Mouse (Mus musculus) bone marrow macrophage, adult 2 months (primary cell): ENCODE results near the gene Tspan9. TPM values are rescaled to one million over a fixed set of nuclear protein-coding genes. Genes with fewer than 3 reads are reported as not detected.

Source experiments
- H3K27ac ChIP-seq: 2 replicates; pipeline ENCODE4 v1.5.1; 2012; ENCODE audit warnings: low read depth, low read length; ENCODE audit not compliant: insufficient read depth
- H3K4me1 ChIP-seq: 2 replicates; pipeline ENCODE4 v1.6.1; 2012; ENCODE audit warnings: low read length; ENCODE audit not compliant: control insufficient read depth, insufficient read depth
- H3K4me3 ChIP-seq: 2 replicates; pipeline ENCODE4 v1.5.1; 2012; ENCODE audit warnings: mild to moderate bottlenecking, low read length, moderate library complexity; ENCODE audit not compliant: insufficient read depth
- CTCF ChIP-seq: IDR thresholded peaks from 2 replicates; pipeline ENCODE4 v1.5.1; 2012; ENCODE audit warnings: low read depth, mild to moderate bottlenecking, low read length, moderate library complexity
- POLR2A ChIP-seq: IDR thresholded peaks from 2 replicates; pipeline ENCODE4 v1.6.1; 2012; ENCODE audit warnings: mild to moderate bottlenecking, low read depth, low read length, borderline replicate concordance
- polyA plus RNA-seq: library from polyadenylated mRNA; stranded (reverse); fragments of >200 nt; gene quantifications from 2 replicates; pipeline ENCODE4 v1.2.4, GENCODE M21; 2012; ENCODE audit not compliant: missing spikeins, insufficient read depth, insufficient read length

The Tspan9 gene
- polyA plus RNA-seq, 1 experiment = 1.7 TPM

DNA sequence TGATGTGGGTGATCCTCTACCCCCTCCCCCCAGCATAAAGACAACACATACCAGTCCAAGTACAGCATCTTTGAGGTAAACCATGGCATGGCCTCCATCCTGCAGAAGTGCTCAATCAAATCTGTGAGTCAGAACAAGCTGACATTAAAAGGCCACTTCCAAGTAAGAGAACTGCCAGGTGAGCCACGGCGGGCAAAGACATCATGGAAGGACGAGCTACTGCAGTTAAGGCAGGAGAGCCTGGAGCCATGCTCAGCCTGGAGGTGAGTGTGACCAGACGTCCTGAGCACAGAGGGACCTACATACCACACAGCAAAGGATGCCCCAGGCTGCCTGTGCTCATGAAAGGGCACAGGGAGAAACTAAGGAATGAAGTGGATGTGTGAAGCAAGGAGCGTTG is 61.6 kb downstream of the Tspan9 start:
- no peaks in the 10 kb centered on the region for H3K4me1 ChIP-seq
- TF ChIP-seq POLR2A (no peak), CTCF (no peak)
- H3K27ac ChIP-seq = no peak overlapping the region
- no peak overlapping the region for H3K4me3 ChIP-seq

DNA sequence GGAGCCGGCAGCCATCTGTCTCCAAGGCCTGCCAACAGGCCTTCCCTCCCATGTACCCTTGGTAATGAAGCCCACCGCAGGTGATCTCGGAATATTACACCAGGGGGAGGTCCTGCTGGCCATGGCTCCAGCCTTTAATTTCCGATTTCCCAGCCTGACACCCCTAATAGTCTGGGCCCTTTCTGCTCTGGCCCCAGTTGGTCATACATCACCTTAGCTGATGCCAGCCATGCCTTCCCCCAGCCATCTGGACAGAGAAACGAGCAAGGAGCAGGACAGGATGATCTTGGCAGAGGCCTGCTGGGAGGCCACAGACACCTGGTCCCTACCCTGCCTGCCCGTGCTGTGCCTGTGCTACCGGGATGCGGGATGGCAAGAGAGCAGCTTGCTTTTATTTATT is 62.1 kb downstream of the Tspan9 start:
- no peak overlapping the region for H3K4me3 ChIP-seq
- TF ChIP-seq POLR2A = no peak
- H3K4me1 ChIP-seq = no peaks in the 10 kb centered on the region

DNA sequence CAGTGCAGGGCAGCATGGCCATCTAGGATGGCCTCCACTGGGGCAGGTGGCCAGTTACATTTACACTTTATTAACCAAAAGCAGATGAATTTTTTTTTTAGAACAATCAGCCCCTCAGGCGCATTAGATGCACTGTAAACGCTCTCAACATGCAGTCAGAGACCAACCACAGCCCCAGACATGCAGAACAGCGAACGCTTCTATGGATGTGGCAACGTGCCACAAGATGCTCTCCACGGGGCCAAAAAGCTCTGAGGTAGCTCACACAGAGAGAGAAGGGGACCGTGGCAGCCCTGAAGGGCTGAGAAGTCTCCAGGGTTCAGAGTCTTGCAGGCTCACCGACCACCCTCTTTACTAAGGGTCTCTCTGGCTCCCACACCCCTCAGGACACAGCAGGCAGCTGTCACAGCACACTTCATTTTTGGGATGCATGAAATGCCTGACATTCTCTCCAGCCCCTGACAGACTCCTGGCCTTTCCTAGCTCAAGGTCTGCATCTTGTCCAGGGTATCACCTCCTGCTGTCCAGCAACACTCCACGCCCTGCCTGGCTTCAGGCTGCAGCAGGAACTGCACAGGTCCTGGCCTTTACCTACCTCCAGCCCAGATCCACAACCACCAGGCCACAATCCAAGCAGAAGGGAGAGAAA is 63.7 kb downstream of the Tspan9 start:
- no peaks in the 10 kb centered on the region for H3K4me1 ChIP-seq
- TF ChIP-seq CTCF = no peak
- no peak for TF ChIP-seq POLR2A
- no peak overlapping the region for H3K27ac ChIP-seq
- H3K4me3 ChIP-seq = no peak overlapping the region

More for the DNA sequence above, 62.1 kb downstream of the Tspan9 start:
- H3K27ac ChIP-seq = no peak overlapping the region

DNA sequence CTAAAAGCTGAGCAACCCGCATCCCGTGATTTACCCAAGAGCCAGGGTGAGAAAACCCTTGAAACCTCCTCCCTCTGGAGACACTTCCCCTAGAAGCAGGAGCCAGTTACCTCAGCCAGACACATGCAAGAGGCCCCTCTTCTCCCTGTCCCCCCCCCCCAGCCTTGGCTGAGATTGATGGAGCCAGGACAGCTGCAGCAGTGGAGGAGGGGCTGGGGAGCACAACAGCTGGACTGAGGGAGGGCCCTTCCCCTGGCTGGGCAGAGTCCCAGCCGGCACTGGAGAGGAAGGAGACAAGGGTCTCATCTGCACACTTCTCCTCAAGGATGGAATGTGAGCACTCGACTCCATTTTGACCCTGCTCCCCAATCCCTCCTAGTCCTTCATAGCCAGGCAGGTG is 64.9 kb downstream of the Tspan9 start:
- TF ChIP-seq CTCF (no peak), POLR2A (no peak)
- Histone ChIP-seq H3K27ac (no peak overlapping the region), H3K4me1 (no peaks in the 10 kb centered on the region), H3K4me3 (no peak overlapping the region)

DNA sequence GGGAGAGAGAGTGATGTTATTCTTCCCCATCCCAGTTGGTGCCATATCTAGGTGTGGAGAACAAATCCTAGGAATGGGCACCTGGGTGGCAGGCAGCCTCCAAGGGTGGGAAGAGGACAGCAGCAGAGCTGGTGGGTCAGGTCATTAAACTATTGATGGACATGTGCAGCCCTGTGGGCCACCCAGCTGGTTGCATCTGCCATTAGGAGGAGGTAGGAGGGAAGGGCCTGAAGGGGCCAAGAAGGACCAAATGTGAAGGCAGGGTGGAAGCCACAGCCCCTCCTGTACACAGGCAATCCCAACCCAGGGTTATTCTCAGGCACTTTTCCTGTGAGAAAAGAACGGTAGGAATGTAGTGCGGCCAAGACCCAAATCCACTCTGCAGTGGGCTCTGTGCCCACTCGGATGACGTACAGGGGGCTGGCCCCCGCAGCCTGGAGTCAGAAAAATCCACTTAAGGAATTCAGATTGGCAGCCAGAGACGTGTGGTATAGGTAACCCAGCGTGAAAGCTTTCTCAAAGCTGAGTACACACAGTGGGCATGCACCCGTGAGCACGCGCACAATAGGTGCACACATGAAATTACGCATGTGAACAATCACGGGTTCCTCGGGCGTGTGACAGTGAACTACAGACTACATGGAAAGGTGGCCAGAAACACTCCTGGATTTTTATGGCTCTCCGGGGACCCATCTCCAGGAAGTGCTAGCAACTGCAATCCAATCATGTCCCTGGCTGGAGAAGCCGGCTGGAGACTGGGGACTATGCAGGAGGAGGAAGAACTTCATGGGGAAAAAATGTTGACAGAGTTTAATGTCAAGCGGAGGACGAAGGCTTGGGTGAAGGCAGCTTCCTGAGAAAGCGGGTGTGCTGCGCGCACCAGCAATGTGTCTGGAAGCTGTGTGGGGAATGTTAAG is 67.0 kb downstream of the Tspan9 start:
- H3K4me3 ChIP-seq = no peak overlapping the region
- H3K27ac ChIP-seq = no peak overlapping the region
- TF ChIP-seq POLR2A = no peak
- no peak for TF ChIP-seq CTCF
- no peaks in the 10 kb centered on the region for H3K4me1 ChIP-seq

DNA sequence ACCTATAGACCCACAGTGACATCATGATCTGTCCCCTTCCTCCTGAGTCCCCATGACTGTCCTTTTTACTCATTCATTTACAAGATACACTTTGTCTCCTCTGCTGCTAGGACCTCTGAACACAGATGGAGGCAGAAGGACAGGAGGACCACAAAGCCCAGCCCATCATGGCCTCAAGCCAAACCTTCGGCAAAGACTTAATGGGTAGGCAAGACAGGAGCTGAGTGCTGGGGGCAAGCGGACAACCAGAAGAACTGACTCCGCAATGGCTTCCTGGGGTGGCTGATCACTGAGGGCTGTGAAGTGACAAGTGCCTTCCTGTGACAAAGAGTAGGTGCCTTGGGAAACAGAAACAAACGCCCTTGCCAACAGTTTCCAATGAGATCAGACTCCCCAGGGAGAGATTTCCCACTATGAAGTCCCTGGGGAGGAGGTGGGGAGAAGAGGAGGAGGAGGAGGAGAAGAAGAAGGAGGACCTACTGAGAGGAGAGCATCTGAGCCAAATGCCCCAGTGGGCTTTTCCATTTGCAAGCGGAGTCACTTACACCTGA is 67.9 kb downstream of the Tspan9 start:
- TF ChIP-seq POLR2A (no peak), CTCF (no peak)
- Histone ChIP-seq H3K4me3 (no peak overlapping the region), H3K27ac (no peak overlapping the region), H3K4me1 (no peaks in the 10 kb centered on the region)

DNA sequence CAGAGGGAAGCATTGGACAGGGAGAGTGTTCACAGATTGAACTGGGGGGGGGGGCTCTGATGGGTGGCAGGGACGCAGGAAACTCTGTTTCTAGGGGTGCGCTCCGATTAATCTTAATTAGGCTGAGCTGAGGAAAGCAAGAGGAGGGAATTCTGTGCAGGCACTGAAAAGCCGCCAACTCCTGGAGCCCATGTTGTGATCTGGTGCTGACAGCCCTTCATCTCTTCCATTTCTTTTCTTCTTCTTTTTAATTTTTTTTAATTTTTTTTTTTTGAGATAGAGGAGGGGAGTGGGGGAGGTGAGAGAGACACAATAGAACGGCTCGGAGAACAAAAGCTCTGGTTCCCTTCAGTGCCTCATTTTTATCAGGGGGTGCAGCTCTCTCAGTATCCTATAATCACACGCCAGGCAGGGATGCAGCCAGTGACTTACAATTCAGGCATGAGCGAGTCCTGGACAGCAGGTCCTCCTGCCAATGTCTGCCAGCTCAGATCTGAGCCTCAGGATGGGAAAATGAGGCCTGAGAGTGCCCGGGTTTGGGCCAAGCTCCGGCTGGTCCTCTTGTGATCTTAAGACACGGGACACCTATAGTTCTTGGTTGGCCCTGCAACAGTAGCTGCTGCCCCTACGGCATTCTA is 72.4 kb downstream of the Tspan9 start:
- TF ChIP-seq POLR2A (no peak), CTCF (no peak)
- H3K27ac ChIP-seq = no peak overlapping the region
- no peaks in the 10 kb centered on the region for H3K4me1 ChIP-seq
- H3K4me3 ChIP-seq = no peak overlapping the region

DNA sequence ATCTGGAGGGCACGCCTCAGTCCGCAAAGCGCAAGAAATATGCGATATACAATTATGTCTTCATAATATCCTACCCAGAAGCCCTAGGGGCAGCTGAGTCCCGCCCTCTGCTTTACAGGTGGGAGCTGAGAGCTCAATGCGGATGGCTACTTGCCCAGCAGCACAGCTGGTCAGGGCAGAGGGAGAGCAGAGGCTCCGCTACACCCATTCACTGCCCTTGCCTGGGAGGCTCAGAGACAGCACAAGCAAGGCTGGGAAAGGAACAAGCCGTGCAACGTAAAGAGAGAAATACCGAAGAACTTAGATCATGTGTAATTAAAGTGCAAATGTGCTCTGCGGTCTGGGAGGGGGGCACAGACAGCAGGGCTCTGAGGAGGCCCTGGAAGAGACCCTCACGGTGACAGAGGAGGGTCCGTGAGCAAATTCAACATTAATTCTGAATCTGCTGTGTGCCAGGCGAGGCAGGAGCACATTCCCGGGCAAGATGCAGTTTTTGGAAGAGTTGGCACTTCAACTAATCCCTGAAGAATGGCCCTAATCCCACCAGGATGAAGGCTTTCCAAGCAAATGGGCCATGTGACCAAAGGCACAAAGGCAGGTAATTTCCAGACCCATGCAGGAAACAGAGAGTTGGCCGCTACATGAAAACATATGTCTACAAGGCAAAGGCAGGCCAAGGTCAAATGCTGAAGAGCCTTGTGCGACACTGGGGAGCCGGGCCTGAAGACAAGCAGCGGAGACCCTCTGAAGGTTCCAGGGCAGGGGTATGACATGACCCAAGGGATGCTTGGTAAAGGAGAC is 73.1 kb downstream of the Tspan9 start:
- H3K27ac ChIP-seq = no peak overlapping the region
- TF ChIP-seq POLR2A = no peak
- no peak for TF ChIP-seq CTCF
- H3K4me1 ChIP-seq = no peaks in the 10 kb centered on the region
- H3K4me3 ChIP-seq = no peak overlapping the region

DNA sequence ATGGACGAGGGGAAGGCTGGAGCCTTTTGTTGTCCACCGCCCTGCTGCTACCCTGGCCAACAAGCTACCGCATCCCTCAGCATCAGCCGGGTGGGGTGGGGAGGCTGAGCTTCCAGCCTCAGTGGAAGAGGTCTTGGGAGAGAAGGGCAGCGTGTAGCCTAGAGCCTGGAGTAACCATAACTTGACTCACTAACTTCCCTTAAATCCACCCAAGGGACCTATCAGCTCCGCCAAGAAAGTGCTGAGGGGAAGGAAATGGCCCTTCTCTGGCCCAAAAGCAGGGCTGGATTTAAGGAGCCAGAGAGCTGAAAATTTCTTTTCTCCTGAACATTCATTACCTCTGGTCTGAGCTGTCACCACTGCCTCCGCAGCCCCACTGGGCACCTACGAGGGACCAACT is 75.2 kb downstream of the Tspan9 start:
- Histone ChIP-seq H3K4me3 (no peak overlapping the region), H3K27ac (no peak overlapping the region), H3K4me1 (no peaks in the 10 kb centered on the region)
- TF ChIP-seq CTCF (no peak), POLR2A (no peak)
